Mouse (Mus musculus) cerebellum, adult 2 months (tissue): ENCODE measurements around the gene Tnxb.

ENCODE experiments used
- CTCF ChIP-seq: fragments of 200-500 bp; IDR thresholded peaks from 2 replicates; pipeline ENCODE4 v1.5.1; 2011; ENCODE audit warnings: low read depth, mild to moderate bottlenecking, control low read depth, low read length, moderate library complexity, borderline replicate concordance; ENCODE audit not compliant: insufficient read depth
- POLR2A ChIP-seq: fragments of 200-500 bp; IDR thresholded peaks from 2 replicates; pipeline ENCODE4 v1.6.1; 2011; ENCODE audit warnings: low read length, control low read depth, borderline replicate concordance; ENCODE audit not compliant: insufficient read depth

DNA sequence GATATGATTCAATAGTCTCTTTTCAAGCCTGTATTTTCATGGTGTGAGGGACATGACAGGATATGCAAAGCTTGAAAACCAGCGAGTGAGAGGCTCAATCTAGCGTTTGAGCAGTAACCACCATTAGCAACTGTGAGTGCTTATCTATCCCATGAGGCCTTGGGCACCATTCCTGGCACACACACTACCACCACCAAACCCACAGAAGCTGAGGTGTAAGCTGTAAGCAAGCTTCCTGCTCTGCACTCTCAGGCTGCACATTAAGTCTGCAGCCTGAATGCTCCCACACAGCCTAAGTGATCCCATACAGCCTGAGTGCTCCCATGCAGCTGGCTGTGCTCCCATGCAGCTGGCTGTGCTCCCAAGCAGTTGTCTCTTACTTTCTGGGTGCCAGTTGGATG lies 30.3 kb downstream of the Tnxb start:
- no peak for TF ChIP-seq POLR2A
- no peak for TF ChIP-seq CTCF
